Mouse (Mus musculus): ENCODE measurements around the gene Slc13a3. TPM values are rescaled to one million over a fixed set of nuclear protein-coding genes. Genes with fewer than 3 reads are reported as not detected.

Gene Slc13a3
- 2.7 and 3.2 TPM in 2 replicates for polyA plus RNA-seq (2012; rRNA removed)

DNA sequence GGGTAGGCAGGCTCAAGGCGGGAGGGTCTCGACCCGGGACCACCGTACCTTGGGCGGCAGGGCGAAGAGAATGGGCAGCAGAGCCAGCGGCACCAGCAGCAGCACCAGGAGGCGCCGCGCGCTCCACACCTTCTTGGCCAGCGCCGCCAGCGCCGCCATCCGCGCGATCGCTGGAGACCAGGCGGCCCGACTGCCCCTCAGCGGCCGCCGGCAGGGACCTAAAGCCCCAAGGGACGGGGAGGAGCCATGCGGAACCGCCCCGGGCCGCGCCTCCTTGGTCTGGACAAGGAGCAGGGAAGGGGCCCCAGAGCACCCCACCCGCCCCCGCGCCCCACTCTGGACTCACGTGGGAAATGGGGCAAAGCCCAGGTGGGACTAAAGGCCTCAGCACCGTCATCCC is at the start of gene Slc13a3:
Gene Slc13a3 (minus strand): TSS at position 228 of the 400 bp plus-strand sequence.

DNA sequence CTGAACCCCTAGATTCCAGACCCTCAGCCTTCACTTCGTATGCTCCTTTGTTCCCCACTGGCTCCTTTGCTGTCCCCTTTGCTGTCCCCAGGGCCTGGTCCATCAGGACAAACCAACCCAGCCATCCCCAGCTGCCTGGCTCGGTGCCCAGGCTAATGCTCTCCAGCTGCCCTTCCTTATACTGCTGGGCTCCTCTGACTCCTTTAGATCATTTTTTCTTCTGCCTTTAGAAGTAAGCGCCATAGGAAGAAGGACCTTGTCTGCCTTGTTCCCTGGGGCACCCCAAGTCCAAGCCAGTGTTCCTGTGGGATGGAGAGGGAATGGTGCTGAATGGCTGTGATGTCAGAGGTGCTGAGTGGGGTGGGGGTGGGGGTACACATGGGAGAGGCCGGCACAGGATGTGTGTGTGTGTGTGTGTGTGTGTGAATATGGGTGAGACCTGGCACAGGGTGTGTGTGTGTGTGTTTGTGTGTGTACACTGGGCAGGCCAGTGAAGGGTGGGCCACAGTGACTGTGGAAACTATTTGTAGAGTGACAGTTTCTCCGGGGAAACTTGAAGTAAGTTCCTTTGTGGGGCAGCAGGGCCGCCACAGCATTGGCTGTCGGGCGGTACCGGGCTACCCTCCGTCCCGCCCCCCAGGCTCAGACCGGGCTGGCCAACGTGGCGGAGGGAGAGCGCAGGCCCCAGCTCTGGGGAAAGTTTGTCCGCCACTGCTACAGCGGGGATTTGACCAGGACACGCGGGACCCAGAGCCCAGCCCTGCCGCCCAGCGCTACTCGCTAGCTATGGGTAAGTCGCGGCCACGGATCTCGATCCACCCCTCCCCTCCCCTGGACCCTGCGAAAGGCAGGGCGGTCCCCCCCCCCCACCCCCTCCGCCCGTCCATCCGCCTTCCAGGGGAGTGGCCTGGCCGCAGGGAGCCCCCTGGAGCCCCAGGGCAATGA is 30.5 kb upstream of the Slc13a3 start, which contains the start of gene Slc2a10:
Gene Slc2a10 (plus strand): TSS at position 529 of the 945 bp plus-strand sequence.

DNA sequence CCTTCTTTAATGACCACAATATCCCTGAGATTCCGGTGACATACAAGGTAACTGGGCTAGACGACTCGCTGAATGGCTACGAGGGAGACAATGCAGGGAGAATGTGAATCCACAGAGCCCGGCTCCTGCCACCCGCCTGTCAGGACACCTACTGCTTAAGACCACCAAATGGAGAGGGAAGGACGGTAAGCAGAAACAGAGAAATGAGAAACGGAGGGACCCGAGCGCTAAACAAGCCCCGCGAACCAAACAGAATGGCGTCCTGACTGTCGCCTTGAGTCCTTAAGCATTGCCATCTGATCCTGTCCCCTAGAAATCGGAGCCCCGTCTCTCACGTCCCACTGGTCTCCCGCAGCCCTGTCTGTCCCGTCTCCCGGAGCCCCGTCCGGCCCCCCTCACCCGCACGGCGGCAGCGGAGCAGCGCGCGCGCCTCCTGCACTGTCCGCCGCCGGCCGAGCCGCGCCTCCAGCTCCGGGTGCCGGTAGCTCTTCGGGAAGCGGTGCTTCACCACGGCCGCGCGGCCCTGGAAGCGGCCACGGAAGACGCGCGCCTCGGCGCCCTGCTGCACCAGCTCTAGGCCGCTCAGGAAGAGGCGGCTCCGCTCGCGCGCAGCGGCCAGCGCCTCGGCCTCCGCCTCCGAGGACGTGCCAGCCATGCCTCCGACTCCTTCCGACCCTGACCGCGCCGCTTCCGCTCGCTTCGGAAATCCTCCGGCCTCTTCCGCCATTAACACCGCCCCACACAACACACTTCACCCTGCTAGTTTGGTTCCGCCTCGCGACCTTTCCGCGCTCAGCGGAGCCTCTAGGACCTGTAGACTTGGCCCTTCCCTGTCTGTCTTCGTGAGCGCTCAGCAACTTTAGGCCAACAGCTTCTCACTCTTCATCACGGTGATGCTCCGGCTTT is 19.9 kb upstream of the Slc13a3 start, which contains the start of gene Trp53rka:
Gene Trp53rka (minus strand): TSS at position 677 of the 906 bp plus-strand sequence.

DNA sequence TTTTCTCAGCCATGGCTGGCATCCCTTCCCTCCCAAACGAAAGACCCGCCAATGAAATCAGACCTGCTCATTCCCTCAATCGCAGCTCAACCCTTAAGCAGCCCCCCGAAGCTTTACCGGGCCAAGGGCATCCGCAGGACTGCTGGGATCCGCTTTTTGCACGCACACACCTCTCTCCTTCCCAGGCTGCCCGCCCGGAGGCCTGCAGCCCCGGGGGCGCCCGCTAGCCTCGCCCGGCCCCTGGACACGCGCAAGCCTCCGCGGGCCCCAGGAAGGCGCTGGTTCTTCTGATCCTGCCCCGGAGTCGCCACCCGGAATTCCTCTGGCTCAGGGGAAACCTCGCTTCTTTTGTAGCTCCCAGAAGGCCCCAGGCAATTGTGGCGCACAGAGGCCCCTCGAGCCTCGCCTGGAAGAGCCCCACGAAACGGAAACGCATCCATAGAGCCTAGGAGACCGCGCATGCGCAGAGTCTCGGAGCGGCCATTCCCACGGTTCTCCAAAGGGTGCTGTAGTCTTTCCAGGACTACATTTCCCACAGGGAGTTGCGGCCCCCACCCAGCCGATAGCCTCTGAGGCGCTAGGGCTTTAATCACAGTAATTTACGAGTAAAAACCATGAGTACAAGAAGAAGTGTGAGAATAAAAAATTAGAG is 85.1 kb downstream of the Slc13a3 start, which contains the start of gene Zfp334:
Gene Zfp334 (minus strand): TSS at position 416 of the 652 bp plus-strand sequence.

DNA sequence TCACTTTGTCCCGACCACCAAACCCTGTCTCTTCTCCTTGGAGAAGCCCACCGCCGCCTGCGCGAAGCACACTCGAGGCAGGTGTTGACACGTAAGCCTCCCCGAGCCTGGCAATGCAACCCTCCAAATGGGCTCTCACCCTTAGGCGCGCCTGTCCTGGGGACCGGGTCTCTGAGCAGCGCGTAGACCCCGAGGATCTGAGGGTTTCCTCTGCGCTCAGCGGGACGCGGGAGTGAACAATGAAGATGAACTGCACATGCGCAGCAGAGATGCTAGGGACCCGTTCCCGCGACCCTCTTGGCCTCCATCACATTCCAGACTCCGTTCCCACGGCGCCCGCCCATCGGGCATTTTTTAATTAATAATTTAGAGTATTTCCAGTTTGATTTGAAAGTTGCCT is 104.5 kb downstream of the Slc13a3 start, which contains the start of gene Zfp663:
Gene Zfp663 (minus strand): TSS at position 234 of the 400 bp plus-strand sequence.

Other genes starting within 250 kb of the Slc13a3 start
- gene Cdh22, start 238.4 kb downstream of the Slc13a3 start, polyA plus RNA-seq (2012; rRNA removed) = 12.7 and 12.8 TPM in 2 replicates
- 50.3 and 52.3 TPM in 2 replicates for gene Slc35c2, start 185.4 kb downstream of the Slc13a3 start, polyA plus RNA-seq (2012; rRNA removed)
- gene Elmo2, start 146.8 kb downstream of the Slc13a3 start, polyA plus RNA-seq (2012; rRNA removed) = 98.4 and 98.8 TPM in 2 replicates
- 6.4 and 7.4 TPM in 2 replicates for gene Zfp663, start 104.5 kb downstream of the Slc13a3 start, polyA plus RNA-seq (2012; rRNA removed)
- 15.0 and 16.5 TPM in 2 replicates for gene Zfp334, start 85.0 kb downstream of the Slc13a3 start, polyA plus RNA-seq (2012; rRNA removed)
- 0.04 TPM in 2 replicates for gene Ocstamp, start 72.8 kb downstream of the Slc13a3 start, polyA plus RNA-seq (2012; rRNA removed)
- gene Trp53rka, start 20.1 kb upstream of the Slc13a3 start, polyA plus RNA-seq (2012; rRNA removed) = 36.0 and 41.7 TPM in 2 replicates
- gene Slc2a10, start 30.6 kb upstream of the Slc13a3 start, polyA plus RNA-seq (2012; rRNA removed) = 2.4 and 4.3 TPM in 2 replicates
- gene Eya2, start 121.8 kb upstream of the Slc13a3 start, polyA plus RNA-seq (2012; rRNA removed) = 13.5 and 21.1 TPM in 2 replicates

Data from central nervous system, embryonic 14 days (tissue).